Mouse (Mus musculus): ENCODE measurements around the gene Serpina1e. TPM values are rescaled to one million over a fixed set of nuclear protein-coding genes. Genes with fewer than 3 reads are reported as not detected.
"Not testable (repeated sequence)": the region's sequence is repeated elsewhere in the genome, so short reads cannot be mapped to it uniquely, and the experiment has no call there.

Serpina1e gene
- total RNA-seq, 2 experiments from 2014 or later, result not detected

DNA sequence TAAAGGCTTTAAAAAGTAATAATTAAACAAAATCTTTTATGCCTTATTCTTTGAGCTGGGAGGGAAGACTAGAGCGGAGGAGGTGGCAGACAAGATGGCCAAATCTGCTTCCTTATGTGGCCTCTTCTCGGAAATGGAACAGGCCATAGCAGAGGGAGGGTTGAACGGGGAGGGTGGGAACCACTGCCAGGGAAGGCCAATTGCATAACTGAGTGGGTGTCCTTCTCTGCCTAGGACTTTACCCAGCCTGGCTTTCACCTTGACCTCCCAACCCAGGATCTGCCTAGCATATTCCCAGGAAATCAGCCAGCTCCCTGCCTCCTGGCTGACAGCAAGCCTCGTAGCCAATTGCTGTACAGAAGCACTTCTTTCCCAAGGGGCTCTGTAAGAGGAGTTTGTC, 4.5 kb upstream of the Serpina1e start:
- no peak for DNase-seq (ENCODE audit: low spot score in 2 of 2)

DNA sequence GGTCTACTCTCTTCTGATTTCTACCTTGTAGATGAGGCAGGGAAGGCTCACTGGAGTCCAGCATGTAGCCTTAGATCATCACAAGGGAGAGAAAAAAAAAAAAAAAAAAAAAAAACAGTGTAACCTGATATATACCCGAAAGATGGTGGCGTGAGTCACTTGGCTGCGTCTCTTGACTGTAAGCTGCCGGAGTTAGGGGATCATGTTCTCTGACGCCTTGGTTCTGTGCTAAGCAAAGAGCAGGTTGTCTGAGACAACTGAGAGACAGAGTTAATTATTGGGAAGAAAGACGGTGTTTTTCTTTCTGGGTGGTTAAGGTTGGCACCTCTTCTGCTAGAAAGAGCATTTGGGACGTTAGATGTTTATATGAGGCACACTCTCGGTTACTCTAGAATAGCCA, 4.1 kb upstream of the Serpina1e start:
- DNase-seq (ENCODE audit: low spot score in 2 of 2), result no peak

DNA sequence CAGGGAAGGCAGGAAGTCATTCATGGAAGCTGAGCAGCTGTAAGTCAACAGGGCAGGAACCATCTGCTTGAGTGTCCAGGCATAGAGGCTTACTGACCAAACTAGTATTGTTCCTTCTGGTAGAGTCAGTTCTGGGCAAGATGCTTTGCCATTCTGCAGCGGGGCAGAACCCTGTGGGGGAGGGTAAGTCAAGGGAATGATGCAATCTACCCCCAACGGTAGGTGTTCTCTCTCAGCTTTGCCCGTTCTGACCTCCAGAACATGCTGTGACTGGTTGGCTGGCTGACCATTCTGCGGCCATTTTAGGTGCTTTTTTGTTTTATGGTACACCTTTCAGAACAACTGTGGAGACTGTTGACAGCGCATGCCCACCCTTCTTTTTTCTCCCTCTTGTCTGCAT, 3.6 kb upstream of the Serpina1e start:
- DNase-seq (ENCODE audit: low spot score in 2 of 2), result no peak

DNA sequence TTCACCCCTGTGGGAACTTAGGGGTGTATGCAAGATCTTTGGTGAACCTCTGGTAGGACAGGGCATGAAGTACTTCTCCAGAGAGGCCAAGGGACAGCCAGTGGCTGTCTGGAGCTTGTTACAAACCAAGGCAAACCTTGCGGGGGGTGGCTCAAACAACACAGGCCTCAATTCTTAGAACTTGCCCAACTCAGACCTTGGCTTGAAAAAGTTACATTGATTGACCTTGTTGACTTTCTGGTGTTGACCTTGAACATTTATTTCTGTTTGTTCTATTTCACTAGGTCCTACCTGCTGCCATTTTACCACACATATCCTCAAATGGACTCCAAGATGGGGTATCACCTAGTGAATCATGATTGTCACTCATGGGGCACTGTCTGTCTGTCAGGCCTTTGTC, 2.9 kb upstream of the Serpina1e start:
- DNase-seq (ENCODE audit: low spot score in 2 of 2), result no peak

DNA sequence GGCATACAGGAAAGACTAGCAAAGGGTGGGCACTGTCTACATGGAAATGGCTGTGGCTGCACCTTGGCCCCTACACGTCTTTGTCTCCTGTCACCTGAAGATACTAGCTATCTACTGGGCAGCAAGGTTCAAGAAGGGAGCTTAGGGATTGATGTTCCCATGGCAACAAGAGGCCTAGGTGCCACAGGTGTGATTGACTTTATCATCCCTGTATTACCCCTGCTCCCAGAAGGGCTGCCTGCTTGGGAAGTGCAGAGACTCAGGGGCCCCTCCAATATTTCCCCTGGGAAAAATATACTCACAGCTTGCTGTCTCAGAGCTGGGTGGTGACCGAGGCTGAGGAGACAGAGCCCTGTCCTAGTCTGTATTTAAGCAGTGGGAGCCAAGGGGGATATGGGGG, 2.2 kb downstream of the Serpina1e start:
- not testable (repeated sequence) for DNase-seq (ENCODE audit: low spot score in 2 of 2)

DNA sequence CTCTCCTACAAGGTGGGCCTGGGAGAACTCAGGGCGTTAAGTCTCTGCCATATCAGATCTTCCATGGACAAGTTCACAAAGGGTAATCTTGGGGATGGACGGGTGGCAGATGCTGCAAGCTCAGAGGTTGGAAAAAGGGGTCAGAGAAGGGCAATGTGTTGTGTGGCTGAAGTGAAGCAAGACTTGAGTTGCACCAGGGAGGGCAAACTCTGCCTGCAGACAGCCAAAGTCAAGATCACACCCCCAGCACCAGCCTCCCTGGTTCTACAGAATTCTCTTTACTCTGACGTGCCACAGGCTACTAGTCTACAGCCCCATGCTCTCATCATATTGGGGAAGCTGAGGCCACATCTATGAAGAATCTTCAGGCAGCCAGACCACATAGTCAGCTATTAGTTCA, 5.8 kb downstream of the Serpina1e start:
- DNase-seq (ENCODE audit: low spot score in 2 of 2), result not testable (repeated sequence)

DNA sequence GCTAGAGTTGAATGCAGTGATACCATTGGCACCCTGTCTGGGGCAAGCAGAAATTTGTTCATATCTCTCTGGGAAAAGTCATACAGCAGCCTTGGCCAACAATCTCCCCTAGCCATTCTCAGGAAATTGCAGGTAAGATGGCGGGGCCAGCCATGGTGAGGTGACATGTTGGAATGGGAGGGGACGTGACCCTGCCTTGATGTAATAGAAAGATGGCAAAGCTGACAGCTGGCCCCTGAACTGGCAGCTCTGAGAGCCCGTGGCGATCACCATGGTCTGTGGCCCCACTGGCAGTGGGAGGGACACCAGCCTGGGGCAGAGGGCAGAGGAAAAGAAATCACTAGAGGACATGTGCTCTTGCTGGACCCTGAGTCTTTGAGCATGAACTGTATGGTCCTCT, 12.5 kb downstream of the Serpina1e start:
- no peak for DNase-seq (ENCODE audit: low spot score in 2 of 2)

DNA sequence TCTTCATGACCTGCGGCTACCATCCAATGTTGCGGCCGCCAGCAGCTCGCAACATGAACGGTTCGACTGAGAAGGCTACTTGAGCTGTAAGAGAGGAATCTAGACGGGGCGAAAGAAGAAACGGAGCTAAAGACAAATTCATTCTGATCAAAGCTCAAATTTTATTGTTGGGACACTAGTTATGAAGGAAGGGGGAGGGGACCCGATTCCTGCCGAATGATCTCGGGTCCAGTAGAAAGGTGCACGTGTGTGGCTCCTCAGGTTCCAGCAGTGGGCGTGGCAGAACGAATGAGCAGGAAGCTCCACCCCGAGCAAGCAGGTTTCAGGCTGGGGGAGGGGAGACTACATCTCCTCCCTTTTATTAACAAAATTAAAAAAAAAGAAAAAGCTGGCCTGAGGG, 49.6 kb downstream of the Serpina1e start:
- DNase-seq (ENCODE audit: low spot score in 2 of 2), result not testable (repeated sequence)

DNA sequence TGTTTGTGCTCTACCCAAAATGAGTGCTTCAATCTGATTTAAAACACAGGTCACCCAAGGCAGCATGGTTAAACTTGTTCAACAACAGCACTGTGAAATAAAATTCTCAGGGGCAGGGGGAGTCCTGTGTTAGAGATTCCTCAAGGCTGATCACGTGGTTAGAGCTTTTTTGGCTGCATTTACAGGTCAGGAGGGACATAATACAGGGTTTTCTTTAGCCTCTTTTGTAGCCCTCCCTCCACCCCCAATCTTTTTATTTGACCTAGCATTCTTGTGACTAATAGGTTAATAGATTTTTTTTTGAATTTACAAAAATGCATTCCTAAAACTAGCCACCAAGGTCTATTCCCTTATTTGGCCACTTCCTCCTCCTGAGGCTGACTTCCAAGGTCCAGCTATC, 51.0 kb downstream of the Serpina1e start:
- DNase-seq (ENCODE audit: low spot score in 2 of 2), result not testable (repeated sequence)

DNA sequence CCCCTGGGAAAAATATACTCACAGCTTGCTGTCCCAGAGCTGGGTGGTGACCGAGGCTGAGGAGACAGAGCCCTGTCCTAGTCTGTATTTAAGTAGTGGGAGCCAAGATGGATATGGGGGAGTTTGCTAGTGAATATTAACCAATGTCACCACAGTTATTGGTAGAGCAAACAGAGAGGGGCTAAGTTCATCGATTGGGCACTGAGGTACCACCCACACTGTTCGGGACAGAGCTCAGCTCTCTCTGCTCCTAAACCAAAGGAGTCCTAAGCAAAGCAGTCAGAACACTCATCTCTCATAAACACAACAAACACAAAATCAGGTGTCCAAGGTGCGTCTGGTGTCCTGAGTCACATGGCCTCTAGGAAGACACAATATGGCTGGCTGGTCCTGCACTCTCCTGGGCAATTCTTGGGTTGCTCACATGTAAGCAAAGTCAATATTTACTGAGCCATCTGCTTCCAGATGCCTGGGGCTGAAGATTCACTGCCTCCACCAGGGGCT, 53.9 kb downstream of the Serpina1e start, which contains the start of gene Serpina1c:
Serpina1c (minus strand) TSS at position 51 of the 504 bp plus-strand sequence.
- not testable (repeated sequence) for DNase-seq (ENCODE audit: low spot score in 2 of 2)

DNA sequence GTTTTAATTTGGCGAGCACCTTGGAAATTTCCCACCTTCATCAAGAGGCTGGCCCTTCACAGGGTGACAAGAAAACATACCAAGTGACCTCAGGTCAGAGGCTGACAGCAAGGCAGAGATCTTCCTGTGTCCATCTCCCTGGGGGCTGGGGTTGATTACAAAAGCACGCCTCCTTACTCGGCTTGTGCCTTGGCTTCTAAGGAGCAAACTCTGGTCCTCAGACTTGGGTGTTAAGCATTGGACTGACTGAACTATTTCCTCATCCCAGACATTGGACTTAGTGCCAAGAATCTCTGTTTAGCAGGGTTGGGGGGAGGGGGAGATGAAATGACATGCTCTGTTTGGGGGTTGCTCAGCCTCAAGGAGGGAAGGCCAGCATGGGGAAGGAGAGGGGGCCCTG, 56.8 kb downstream of the Serpina1e start:
- DNase-seq (ENCODE audit: low spot score in 2 of 2), result not testable (repeated sequence)

Other genes starting within 250 kb of the Serpina1e start
- not detected for gene Serpina1d, start 185.4 kb downstream of the Serpina1e start, total RNA-seq (2021)
- gene Serpina1b, start 128.6 kb downstream of the Serpina1e start, total RNA-seq (2021), result not detected
- not detected for gene Serpina1a, start 95.4 kb downstream of the Serpina1e start, total RNA-seq (2021)
- gene Serpina1c, start 54.1 kb downstream of the Serpina1e start, total RNA-seq (2021), result not detected
- not detected for gene Serpina11, start 31.0 kb upstream of the Serpina1e start, total RNA-seq (2021)
- gene Serpina9, start 54.8 kb upstream of the Serpina1e start, total RNA-seq (2021), result under 1 TPM in 1 of 2 experiments, not detected in 1; 0.18 TPM
- not detected for gene Serpina12, start 85.5 kb upstream of the Serpina1e start, total RNA-seq (2021)
- gene Serpina5, start 142.1 kb upstream of the Serpina1e start, total RNA-seq (2021), result not detected
- not detected for gene Serpina3a, start 153.7 kb upstream of the Serpina1e start, total RNA-seq (2021)
- not detected for gene Serpina3b, start 169.0 kb upstream of the Serpina1e start, total RNA-seq (2021)
- under 1 TPM in 1 of 2 experiments, not detected in 1; 0.32 TPM for gene Serpina3c, start 194.9 kb upstream of the Serpina1e start, total RNA-seq (2021)

Data from layer of hippocampus, postnatal 14 days (tissue).